Mouse (Mus musculus) E14TG2a.4 (cell line): Measurements from ENCODE around the gene Bpifb4.

ENCODE experiments used
- CTCF ChIP-seq: conservative IDR thresholded peaks from 2 replicates; pipeline ENCODE4 v1.5.1; 2014; ENCODE audit warnings: low read length
- NANOG ChIP-seq: IDR thresholded peaks from 2 replicates; pipeline ENCODE4 v1.6.1; 2014; ENCODE audit warnings: borderline replicate concordance, low read length, mixed read lengths
- POU5F1 ChIP-seq: IDR thresholded peaks from 2 replicates; pipeline ENCODE4 v1.6.1; 2014; ENCODE audit warnings: low read length, borderline replicate concordance

DNA sequence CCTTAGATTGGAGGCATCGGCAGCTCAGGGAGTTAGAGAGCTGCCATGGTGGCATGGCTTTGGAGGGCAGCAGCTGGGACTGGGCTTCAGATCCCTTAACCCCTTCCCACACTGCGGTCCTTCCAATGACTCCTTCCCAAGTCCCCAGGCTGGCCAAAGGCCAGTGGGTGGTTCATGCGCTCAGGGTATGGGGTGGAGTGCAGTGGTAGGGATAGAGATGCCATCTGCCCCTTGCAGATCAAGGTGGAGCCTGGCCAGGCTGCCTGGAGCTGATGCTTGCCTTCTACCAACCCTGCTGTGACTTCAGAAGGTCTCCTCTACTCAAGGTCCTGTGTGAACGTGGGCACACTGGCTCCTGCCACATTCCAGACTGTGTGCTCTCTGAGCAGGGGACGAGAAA lies 38.9 kb upstream of the Bpifb4 start:
- TF ChIP-seq CTCF = no peak
- no peak for TF ChIP-seq POU5F1
- TF ChIP-seq NANOG = no peak
